In the genomic region with DNA sequence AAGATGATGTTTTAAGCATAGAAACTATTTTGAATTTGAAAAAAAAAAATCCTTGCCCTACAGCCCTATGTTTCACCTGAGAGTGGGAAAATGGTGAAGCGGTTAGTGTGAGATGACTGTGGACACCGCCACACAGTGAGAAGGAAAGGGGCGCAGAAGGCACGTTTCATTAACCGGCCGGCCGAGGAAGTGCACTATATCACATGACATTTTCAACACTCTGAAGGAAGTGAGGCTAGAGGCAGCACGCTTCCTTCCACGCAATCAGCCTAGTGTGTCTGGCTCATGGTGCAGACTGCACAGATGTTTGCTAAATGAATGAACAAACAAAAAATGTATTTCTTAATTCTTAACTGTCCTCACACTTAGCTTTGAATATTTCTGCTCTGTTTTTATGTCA, we compare ENCODE assay signal across 9 mouse cellular contexts.
DNase-seq lines count a peak whose midpoint lies in the region; ATAC-seq lines count a peak whose summit lies in the region.
"Had no signal": no experiment of that assay in that cellular context is flagged by ENCODE, and none has a peak within 500 bp of the region (broad histone marks: within the 10 kb centered on the region; RNA-seq: fewer than 3 reads in every experiment).

No protein-coding gene starts in this region.

- peak; percentile 41; the same call in 1 of the 2 replicates for ATAC-seq in heart, embryonic 15.5 days (replicated peaks; ENCODE audit: insufficient number of reproducible peaks, insufficient read depth, low FRiP score, low read depth)
- ATAC-seq in neutrophil, adult 5-6 weeks (ENCODE audit: extremely low read depth, insufficient number of reproducible peaks, low FRiP score, poor library complexity, severe bottlenecking), result peak; percentile 67

- no peak overlapping the region for H3K9ac ChIP-seq in heart, embryonic 15.5 days

- H3K9me3 ChIP-seq in heart, embryonic 15.5 days (replicated peaks), result no peaks in the 10 kb centered on the region
- H3K9me3 ChIP-seq: limb, embryonic 10.5 days had no signal

- intact Hi-C loops in heart, postnatal 14 days (cut with DNase I), result loop anchor here (2.0 to 5.0 kb wide), 2 partner anchors 68 to 133 kb away; no protein-coding TSS in a partner anchor

- 23% methylated on average over 9 of the region's 9 CpGs for WGBS in heart, embryonic 15.5 days

- H3K27me3 ChIP-seq in heart, embryonic 15.5 days, result no peaks in the 10 kb centered on the region

- H3K27ac ChIP-seq in heart, embryonic 15.5 days, result peak overlapping the region; percentile 46; the same call in 1 of the 2 replicates
- H3K27ac ChIP-seq: limb, embryonic 10.5 days had no signal

- no peak overlapping the region for H3K4me3 ChIP-seq in heart, embryonic 15.5 days
- H3K4me3 ChIP-seq: limb, embryonic 10.5 days had no signal

- peak overlapping the region; percentile 27 for H3K4me2 ChIP-seq in heart, embryonic 15.5 days

- no peaks in the 10 kb centered on the region for H3K36me3 ChIP-seq in heart, embryonic 15.5 days
- H3K36me3 ChIP-seq: limb, embryonic 10.5 days had no signal

- DNase-seq in heart, postnatal 14 days, result no peak
- DNase-seq in R1 (ENCODE audit: low read depth, low spot score), result peak; percentile 37
- peak; percentile 45 for DNase-seq in kidney, postnatal 10 days
- no peak for DNase-seq in adrenal gland, adult 8-10 months
- no peak for DNase-seq in left cerebral cortex, adult 8-10 months (ENCODE audit: low spot score in 2 of 2)
- DNase-seq in urinary bladder, adult 2 months (ENCODE audit: low spot score), result no peak

- H3K4me1 ChIP-seq in heart, embryonic 15.5 days (replicated peaks), result peaks cover 14% of the 10 kb centered on the region

Comparison
In these comparisons a context has a peak if more than half of its experiments do, and no peak if none do; other contexts are left out.
1. DNase-seq: peak in R1 (single experiment) and kidney, postnatal 10 days (single experiment); none in heart, postnatal 14 days (0 of 2), adrenal gland, adult 8-10 months (single experiment), left cerebral cortex, adult 8-10 months (0 of 2) and urinary bladder, adult 2 months (single experiment).